Mouse (Mus musculus): ENCODE results near the gene Gpr37l1.
A peak's percentile ranks its signal among the peaks of the same experiment; 100 is the strongest.

The Gpr37l1 gene

GRCm38 (mm10) chr1:135181880-135182623, 14.6 kb upstream of the Gpr37l1 start:
- DNase-seq (ENCODE audit: low spot score) = no peak

- no peak for DNase-seq (ENCODE audit: low spot score)
Measured at GRCm38 (mm10) chr1:135181275-135181674, 13.8 kb upstream of the Gpr37l1 start.

- no peak for DNase-seq (ENCODE audit: low spot score)
Measured at GRCm38 (mm10) chr1:135180830-135181229, 13.3 kb upstream of the Gpr37l1 start.

DNA sequence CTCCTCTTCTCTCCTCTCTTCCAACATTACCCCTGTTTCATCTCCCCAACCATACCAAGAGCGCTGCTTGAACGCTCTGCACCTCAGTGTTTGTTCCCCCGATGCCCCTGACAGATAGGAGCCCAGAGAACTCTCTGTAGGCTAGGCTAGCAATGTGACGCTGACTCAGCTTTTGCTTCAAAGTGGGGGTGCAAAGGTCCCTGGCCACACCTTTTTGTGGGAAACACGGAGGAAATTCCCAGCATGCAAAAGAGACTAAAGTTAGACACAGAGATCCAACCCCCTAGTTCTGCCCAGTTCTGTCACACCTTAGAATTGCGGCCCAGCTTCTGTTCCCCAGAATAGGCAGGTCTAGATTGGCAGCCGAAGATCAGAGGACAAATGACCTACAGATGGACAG, 11.4 kb upstream of the Gpr37l1 start:
- DNase-seq (ENCODE audit: low spot score) = no peak

GRCm38 (mm10) chr1:135177724-135178123, 10.2 kb upstream of the Gpr37l1 start:
- DNase-seq (ENCODE audit: low spot score) = no peak

- DNase-seq (ENCODE audit: low spot score) = no peak
Measured at GRCm38 (mm10) chr1:135175176-135175575, 7.7 kb upstream of the Gpr37l1 start.

GRCm38 (mm10) chr1:135173311-135173710, 5.8 kb upstream of the Gpr37l1 start:
- DNase-seq (ENCODE audit: low spot score) = no peak

DNA sequence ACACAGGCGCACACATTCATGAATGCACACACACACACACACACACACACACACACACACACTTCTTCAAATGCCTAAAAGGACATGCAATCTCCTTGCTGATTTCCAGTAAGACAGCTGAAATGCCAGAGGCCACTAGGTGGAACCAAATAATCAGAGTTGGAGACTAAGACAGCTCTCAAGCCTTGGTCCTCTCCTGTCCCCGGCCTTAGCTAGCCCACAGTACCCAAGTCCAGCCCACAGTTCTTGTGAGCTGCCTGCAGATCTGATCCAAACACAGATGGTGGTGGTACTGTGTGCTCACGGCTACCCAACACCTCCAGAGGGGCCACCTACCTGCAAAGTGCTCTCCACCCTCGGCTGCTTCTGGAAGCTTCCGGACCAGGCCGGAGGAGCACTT, 4.5 kb upstream of the Gpr37l1 start:
- DNase-seq (ENCODE audit: low spot score) = peak; percentile 81

DNA sequence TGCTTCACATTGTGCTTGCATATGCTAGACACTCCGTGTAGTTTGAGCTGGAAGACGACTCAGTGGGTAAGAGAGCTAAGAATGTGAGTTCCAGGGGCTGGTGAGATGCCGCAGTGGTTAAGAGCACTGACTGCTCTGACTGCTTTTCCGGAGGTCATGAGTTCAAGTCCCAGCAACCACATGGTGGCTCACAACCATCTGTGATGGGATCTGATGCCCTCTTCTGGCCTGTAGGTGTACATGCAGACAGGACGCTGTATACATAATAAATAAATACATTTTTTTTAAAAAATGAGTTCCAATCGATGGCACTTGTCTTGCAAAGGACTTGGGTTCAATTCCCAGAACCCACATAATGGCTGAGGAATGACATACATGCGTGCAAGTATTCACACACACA, 3.7 kb upstream of the Gpr37l1 start:
- no peak for DNase-seq (ENCODE audit: low spot score)

- no peak for DNase-seq (ENCODE audit: low spot score)
Measured at GRCm38 (mm10) chr1:135170299-135170698, 2.8 kb upstream of the Gpr37l1 start.

- DNase-seq (ENCODE audit: low spot score) = no peak
Measured at GRCm38 (mm10) chr1:135169556-135170224, 2.2 kb upstream of the Gpr37l1 start.

- no peak for DNase-seq (ENCODE audit: low spot score)
Measured at GRCm38 (mm10) chr1:135168453-135169200, 1.1 kb upstream of the Gpr37l1 start.

- DNase-seq (ENCODE audit: low spot score) = no peak
Measured at GRCm38 (mm10) chr1:135162720-135163119, 4.8 kb downstream of the Gpr37l1 start.

- DNase-seq (ENCODE audit: low spot score) = no peak
Measured at GRCm38 (mm10) chr1:135160411-135161050, 7.0 kb downstream of the Gpr37l1 start.

DNA sequence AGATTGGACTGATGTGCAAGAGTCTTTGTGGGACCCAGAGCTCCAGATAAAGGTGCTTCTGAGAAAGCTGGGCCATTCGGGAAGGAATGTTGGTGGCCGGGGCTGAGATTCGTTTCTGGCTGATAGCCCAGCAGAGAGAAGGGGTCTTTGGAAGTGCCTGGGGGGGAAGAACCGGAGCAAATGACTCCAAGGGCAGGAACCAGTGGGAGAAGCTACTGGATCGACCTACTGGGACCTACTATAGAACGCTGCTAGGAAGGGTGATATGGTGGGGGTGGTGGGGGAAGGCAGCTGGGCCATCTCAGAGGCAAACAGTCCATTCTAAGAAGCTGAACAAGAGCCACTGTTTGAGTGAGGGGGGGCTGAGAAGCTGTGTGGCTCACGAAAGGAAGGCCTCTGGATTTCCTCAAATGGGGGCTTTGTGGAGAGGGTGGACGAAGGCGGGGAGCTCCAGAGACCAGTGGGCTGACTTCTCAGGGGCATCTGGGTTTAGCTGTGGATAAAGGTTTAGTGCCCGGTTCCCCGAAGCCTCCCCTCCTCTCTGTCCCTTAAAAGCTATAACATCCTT, 7.8 kb downstream of the Gpr37l1 start:
- DNase-seq (ENCODE audit: low spot score) = no peak

GRCm38 (mm10) chr1:135159074-135159473, 8.4 kb downstream of the Gpr37l1 start:
- DNase-seq (ENCODE audit: low spot score) = no peak

DNA sequence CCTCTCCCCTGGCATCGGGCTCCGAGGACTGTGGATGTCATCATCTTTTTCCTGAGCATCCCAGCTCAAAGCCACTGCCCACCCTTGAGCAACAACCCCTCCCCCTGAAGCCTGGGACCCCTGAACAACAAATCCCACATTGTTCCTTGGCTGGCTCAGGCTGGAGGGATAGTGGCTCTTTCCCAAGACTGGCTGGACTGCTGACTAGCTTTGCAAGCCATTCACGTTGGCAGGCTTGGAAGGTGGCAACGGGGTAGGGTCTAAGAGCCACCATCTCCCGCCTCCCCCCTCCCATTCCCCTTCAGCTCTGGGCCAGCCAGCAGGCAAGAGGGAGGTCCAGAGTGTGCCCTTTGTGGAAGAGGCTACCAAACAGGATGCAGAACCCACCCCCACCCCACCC, 8.8 kb downstream of the Gpr37l1 start:
- DNase-seq (ENCODE audit: low spot score) = no peak

- no peak for DNase-seq (ENCODE audit: low spot score)
Measured at GRCm38 (mm10) chr1:135156300-135156699, 11.2 kb downstream of the Gpr37l1 start.

- DNase-seq (ENCODE audit: low spot score) = peak; percentile 83
Measured at GRCm38 (mm10) chr1:135154411-135154959, 13.0 kb downstream of the Gpr37l1 start.

DNA sequence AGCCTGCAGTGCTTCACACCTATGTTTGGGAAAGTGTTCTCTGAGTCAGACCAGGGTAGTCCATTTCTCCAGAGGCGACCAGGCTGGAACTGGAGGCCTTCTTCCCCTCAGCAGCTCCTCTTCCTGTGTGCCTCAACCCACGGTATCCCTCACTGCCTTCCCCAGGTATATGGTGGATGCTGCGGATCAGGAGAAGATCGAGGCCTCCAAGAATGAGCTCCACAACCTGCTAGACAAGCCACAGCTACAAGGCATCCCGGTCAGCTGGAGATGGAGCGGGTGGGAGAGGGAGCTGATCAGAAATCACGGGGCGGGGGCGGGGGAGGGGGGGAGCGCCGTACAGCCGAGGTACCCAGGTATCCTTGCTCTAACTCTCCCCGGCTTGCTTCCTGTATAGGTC, 13.5 kb downstream of the Gpr37l1 start:
- DNase-seq (ENCODE audit: low spot score) = no peak

- no peak for DNase-seq (ENCODE audit: low spot score)
Measured at GRCm38 (mm10) chr1:135148996-135149395, 18.5 kb downstream of the Gpr37l1 start.

DNA sequence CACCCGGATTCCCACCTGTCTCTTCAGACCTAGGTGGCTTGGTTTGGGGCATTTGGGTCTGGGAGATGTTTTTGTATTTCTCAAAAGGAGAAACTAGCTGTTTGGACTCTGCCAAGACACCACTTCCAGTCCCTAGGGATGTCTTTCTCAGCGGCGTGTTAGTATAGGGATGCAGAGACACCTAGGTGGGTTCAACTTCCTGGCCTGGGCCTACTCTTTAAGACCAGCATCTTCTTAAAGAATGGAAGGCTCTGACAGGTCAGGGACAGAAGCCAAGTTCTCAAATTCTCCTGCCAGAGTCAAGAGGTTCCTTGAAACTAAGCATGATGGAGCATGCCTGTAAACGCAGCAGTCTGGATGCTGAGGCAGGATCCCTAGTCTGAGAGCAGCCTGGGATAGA, 19.0 kb downstream of the Gpr37l1 start:
- DNase-seq (ENCODE audit: low spot score) = no peak
